Mouse (Mus musculus): Measurements from ENCODE around the gene Pts. TPM values are rescaled to one million over a fixed set of nuclear protein-coding genes. Genes with fewer than 3 reads are reported as not detected.

The Pts gene
- polyA plus RNA-seq, 1 experiment from 2014 or later: 118 TPM

GRCm38 (mm10) chr9:50493777-50494176, 34.7 kb downstream of the Pts start:
- 67% methylated on average over 2 of the region's 2 CpGs for WGBS
- H3K27me3 ChIP-seq (ENCODE audit: control insufficient read depth, insufficient read depth, low read length): no peaks in the 10 kb centered on the region
- no peak for DNase-seq

GRCm38 (mm10) chr9:50491531-50492045, 36.9 kb downstream of the Pts start:
- Histone ChIP-seq H3K4me3 (replicated peaks; ENCODE audit: low read depth, low read length) (no peak overlapping the region), H3K4me2 (ENCODE audit: low read length) (no peak overlapping the region), H3K27ac (replicated peaks; ENCODE audit: low read depth, low read length) (no peak overlapping the region), H3K4me1 (ENCODE audit: control insufficient read depth, insufficient read depth, low read length) (peaks cover 10% of the 10 kb centered on the region), H3K36me3 (ENCODE audit: control insufficient read depth, insufficient read depth, low read length) (no peaks in the 10 kb centered on the region), H3K27me3 (ENCODE audit: control insufficient read depth, insufficient read depth, low read length) (no peaks in the 10 kb centered on the region), H3K9ac (replicated peaks; ENCODE audit: low read length) (no peak overlapping the region), H3K9me3 (ENCODE audit: control insufficient read depth, low read length) (no peaks in the 10 kb centered on the region)
- 88% methylated on average over 2 of the region's 2 CpGs for WGBS
- no peak for ATAC-seq (ENCODE audit: low FRiP score, low TSS enrichment)
- no peak for DNase-seq

More at GRCm38 (mm10) chr9:50493777-50494176, 34.7 kb downstream of the Pts start:
- H3K9ac ChIP-seq (replicated peaks; ENCODE audit: low read length): no peak overlapping the region
- H3K9me3 ChIP-seq (ENCODE audit: control insufficient read depth, low read length): no peaks in the 10 kb centered on the region
- H3K27ac ChIP-seq (replicated peaks; ENCODE audit: low read depth, low read length): no peak overlapping the region
- H3K4me2 ChIP-seq (ENCODE audit: low read length): no peak overlapping the region
- no peaks in the 10 kb centered on the region for H3K36me3 ChIP-seq (ENCODE audit: control insufficient read depth, insufficient read depth, low read length)
- H3K4me1 ChIP-seq (ENCODE audit: control insufficient read depth, insufficient read depth, low read length): peaks cover 12% of the 10 kb centered on the region
- H3K4me3 ChIP-seq (replicated peaks; ENCODE audit: low read depth, low read length): no peak overlapping the region
- no peak for ATAC-seq (ENCODE audit: low FRiP score, low TSS enrichment)

- H3K9ac ChIP-seq (replicated peaks; ENCODE audit: low read length): no peak overlapping the region
- no peaks in the 10 kb centered on the region for H3K36me3 ChIP-seq (ENCODE audit: control insufficient read depth, insufficient read depth, low read length)
- no peaks in the 10 kb centered on the region for H3K27me3 ChIP-seq (ENCODE audit: control insufficient read depth, insufficient read depth, low read length)
- no peak overlapping the region for H3K4me3 ChIP-seq (replicated peaks; ENCODE audit: low read depth, low read length)
- H3K9me3 ChIP-seq (ENCODE audit: control insufficient read depth, low read length): no peaks in the 10 kb centered on the region
- H3K4me1 ChIP-seq (ENCODE audit: control insufficient read depth, insufficient read depth, low read length): peaks cover 2% of the 10 kb centered on the region
- DNase-seq: no peak
- H3K4me2 ChIP-seq (ENCODE audit: low read length): no peak overlapping the region
- no peak overlapping the region for H3K27ac ChIP-seq (replicated peaks; ENCODE audit: low read depth, low read length)
- no peak for ATAC-seq (ENCODE audit: low FRiP score, low TSS enrichment)
Measured at GRCm38 (mm10) chr9:50490836-50491235, 37.7 kb downstream of the Pts start.

GRCm38 (mm10) chr9:50485521-50485920, 43.0 kb downstream of the Pts start:
- Histone ChIP-seq H3K9me3 (ENCODE audit: control insufficient read depth, low read length) (no peaks in the 10 kb centered on the region), H3K27ac (replicated peaks; ENCODE audit: low read depth, low read length) (no peak overlapping the region), H3K4me3 (replicated peaks; ENCODE audit: low read depth, low read length) (no peak overlapping the region), H3K36me3 (ENCODE audit: control insufficient read depth, insufficient read depth, low read length) (no peaks in the 10 kb centered on the region), H3K9ac (replicated peaks; ENCODE audit: low read length) (no peak overlapping the region), H3K27me3 (ENCODE audit: control insufficient read depth, insufficient read depth, low read length) (no peaks in the 10 kb centered on the region), H3K4me1 (ENCODE audit: control insufficient read depth, insufficient read depth, low read length) (0 out of 2 replicates have a peak, but pooled peaks cover 5% of the 10 kb centered on the region), H3K4me2 (ENCODE audit: low read length) (peak overlapping the region; percentile 38)
- ATAC-seq (ENCODE audit: low FRiP score, low TSS enrichment) (no peak), DNase-seq (peak; percentile 53)
- 6% methylated on average over 10 of the region's 10 CpGs for WGBS

GRCm38 (mm10) chr9:50482743-50483142, 45.8 kb downstream of the Pts start:
- Histone ChIP-seq H3K9me3 (ENCODE audit: control insufficient read depth, low read length) (no peaks in the 10 kb centered on the region), H3K4me1 (ENCODE audit: control insufficient read depth, insufficient read depth, low read length) (0 out of 2 replicates have a peak, but pooled peaks cover 5% of the 10 kb centered on the region), H3K9ac (replicated peaks; ENCODE audit: low read length) (no peak overlapping the region), H3K4me2 (ENCODE audit: low read length) (no peak overlapping the region), H3K36me3 (ENCODE audit: control insufficient read depth, insufficient read depth, low read length) (no peaks in the 10 kb centered on the region), H3K27ac (replicated peaks; ENCODE audit: low read depth, low read length) (no peak overlapping the region), H3K4me3 (replicated peaks; ENCODE audit: low read depth, low read length) (no peak overlapping the region), H3K27me3 (ENCODE audit: control insufficient read depth, insufficient read depth, low read length) (no peaks in the 10 kb centered on the region)
- no peak for DNase-seq
- ATAC-seq (ENCODE audit: low FRiP score, low TSS enrichment): no peak
- 88% methylated on average over 8 of the region's 8 CpGs for WGBS

- no peak overlapping the region for H3K27ac ChIP-seq (replicated peaks; ENCODE audit: low read depth, low read length)
- no peak overlapping the region for H3K4me3 ChIP-seq (replicated peaks; ENCODE audit: low read depth, low read length)
- H3K4me2 ChIP-seq (ENCODE audit: low read length): no peak overlapping the region
- ATAC-seq (ENCODE audit: low FRiP score, low TSS enrichment) (no peak), DNase-seq (no peak)
- no peak overlapping the region for H3K9ac ChIP-seq (replicated peaks; ENCODE audit: low read length)
- H3K4me1 ChIP-seq (ENCODE audit: control insufficient read depth, insufficient read depth, low read length): no peaks in the 10 kb centered on the region
- no peaks in the 10 kb centered on the region for H3K27me3 ChIP-seq (ENCODE audit: control insufficient read depth, insufficient read depth, low read length)
- no peaks in the 10 kb centered on the region for H3K36me3 ChIP-seq (ENCODE audit: control insufficient read depth, insufficient read depth, low read length)
- no peaks in the 10 kb centered on the region for H3K9me3 ChIP-seq (ENCODE audit: control insufficient read depth, low read length)
- WGBS: 32% methylated on average over 8 of the region's 8 CpGs
Measured at GRCm38 (mm10) chr9:50479476-50479875, 49.0 kb downstream of the Pts start.

- Histone ChIP-seq H3K4me3 (replicated peaks; ENCODE audit: low read depth, low read length) (no peak overlapping the region), H3K27me3 (ENCODE audit: control insufficient read depth, insufficient read depth, low read length) (no peaks in the 10 kb centered on the region), H3K4me2 (ENCODE audit: low read length) (no peak overlapping the region), H3K9me3 (ENCODE audit: control insufficient read depth, low read length) (no peaks in the 10 kb centered on the region), H3K9ac (replicated peaks; ENCODE audit: low read length) (no peak overlapping the region), H3K4me1 (ENCODE audit: control insufficient read depth, insufficient read depth, low read length) (no peaks in the 10 kb centered on the region), H3K27ac (replicated peaks; ENCODE audit: low read depth, low read length) (no peak overlapping the region), H3K36me3 (ENCODE audit: control insufficient read depth, insufficient read depth, low read length) (no peaks in the 10 kb centered on the region)
- no peak for DNase-seq
- 10% methylated on average over 5 of the region's 5 CpGs for WGBS
- no peak for ATAC-seq (ENCODE audit: low FRiP score, low TSS enrichment)
Measured at GRCm38 (mm10) chr9:50478826-50479225, 49.7 kb downstream of the Pts start.

GRCm38 (mm10) chr9:50477270-50477669, 51.3 kb downstream of the Pts start:
- 92% methylated on average over 9 of the region's 9 CpGs for WGBS

GRCm38 (mm10) chr9:50476651-50477050, 51.9 kb downstream of the Pts start:
- no peaks in the 10 kb centered on the region for H3K9me3 ChIP-seq (ENCODE audit: control insufficient read depth, low read length)

More at GRCm38 (mm10) chr9:50477270-50477669, 51.3 kb downstream of the Pts start:
- H3K27ac ChIP-seq (replicated peaks; ENCODE audit: low read depth, low read length): no peak overlapping the region
- H3K4me1 ChIP-seq (ENCODE audit: control insufficient read depth, insufficient read depth, low read length): no peaks in the 10 kb centered on the region
- no peak for ATAC-seq (ENCODE audit: low FRiP score, low TSS enrichment)
- H3K27me3 ChIP-seq (ENCODE audit: control insufficient read depth, insufficient read depth, low read length): no peaks in the 10 kb centered on the region
- H3K9ac ChIP-seq (replicated peaks; ENCODE audit: low read length): no peak overlapping the region
- H3K4me2 ChIP-seq (ENCODE audit: low read length): no peak overlapping the region
- H3K4me3 ChIP-seq (replicated peaks; ENCODE audit: low read depth, low read length): no peak overlapping the region
- DNase-seq: no peak
- H3K9me3 ChIP-seq (ENCODE audit: control insufficient read depth, low read length): no peaks in the 10 kb centered on the region
- H3K36me3 ChIP-seq (ENCODE audit: control insufficient read depth, insufficient read depth, low read length): no peaks in the 10 kb centered on the region

More at GRCm38 (mm10) chr9:50476651-50477050, 51.9 kb downstream of the Pts start:
- 82% methylated on average over 7 of the region's 7 CpGs for WGBS
- ATAC-seq (ENCODE audit: low FRiP score, low TSS enrichment) (no peak), DNase-seq (no peak)
- no peaks in the 10 kb centered on the region for H3K4me1 ChIP-seq (ENCODE audit: control insufficient read depth, insufficient read depth, low read length)
- H3K9ac ChIP-seq (replicated peaks; ENCODE audit: low read length): no peak overlapping the region
- H3K27me3 ChIP-seq (ENCODE audit: control insufficient read depth, insufficient read depth, low read length): no peaks in the 10 kb centered on the region
- H3K27ac ChIP-seq (replicated peaks; ENCODE audit: low read depth, low read length): no peak overlapping the region
- no peaks in the 10 kb centered on the region for H3K36me3 ChIP-seq (ENCODE audit: control insufficient read depth, insufficient read depth, low read length)
- no peak overlapping the region for H3K4me3 ChIP-seq (replicated peaks; ENCODE audit: low read depth, low read length)
- H3K4me2 ChIP-seq (ENCODE audit: low read length): no peak overlapping the region
